Mouse (Mus musculus) embryonic facial prominence, embryonic 11.5 days (tissue): ENCODE data around the gene Hoxd11. TPM values are rescaled to one million over a fixed set of nuclear protein-coding genes. Genes with fewer than 3 reads are reported as not detected.

Experiments used
- ATAC-seq: fragments of 200-750 bp; cut with Nextera tagmentation; replicated peaks from 2 replicates; pipeline ENCODE4 v1.8.0; 2017; ENCODE audit warnings: low read depth; ENCODE audit not compliant: insufficient number of reproducible peaks, low FRiP score, low TSS enrichment
- DNase-seq: peaks from one replicate; pipeline ENCODE4 v3.0.0-alpha.2; 2015; ENCODE audit warnings: low spot score
- H3K27ac ChIP-seq: fragments of 300-500 bp; sonication (generic); replicated peaks from 2 replicates; pipeline ENCODE4 v1.5.1; 2014; ENCODE audit warnings: mild to moderate bottlenecking, low read depth, low read length, control low read depth
- H3K27me3 ChIP-seq: fragments of 300-500 bp; sonication (generic); 2 replicates; pipeline ENCODE4 v1.6.1; 2014; ENCODE audit warnings: mild to moderate bottlenecking, low read length, moderate library complexity, mixed read lengths; ENCODE audit not compliant: control insufficient read depth, insufficient read depth
- H3K36me3 ChIP-seq: fragments of 300-500 bp; sonication (generic); replicated peaks from 2 replicates; pipeline ENCODE4 v1.6.1; 2014; ENCODE audit warnings: low read depth, mild to moderate bottlenecking, low read length, moderate library complexity, mixed read lengths; ENCODE audit not compliant: control insufficient read depth, insufficient read depth
- H3K4me1 ChIP-seq: fragments of 300-500 bp; sonication (generic); 2 replicates; pipeline ENCODE4 v1.6.1; 2014; ENCODE audit warnings: low read length, mixed read lengths; ENCODE audit not compliant: control insufficient read depth, insufficient read depth
- H3K4me2 ChIP-seq: fragments of 300-500 bp; sonication (generic); 2 replicates; pipeline ENCODE4 v1.6.1; 2014; ENCODE audit warnings: low read depth, mild to moderate bottlenecking, control low read depth, low read length, moderate library complexity
- H3K4me3 ChIP-seq: fragments of 300-500 bp; sonication (generic); 2 replicates; pipeline ENCODE4 v1.5.1; 2014; ENCODE audit warnings: low read depth, low read length, control low read depth
- H3K9ac ChIP-seq: fragments of 300-500 bp; sonication (generic); replicated peaks from 2 replicates; pipeline ENCODE4 v1.6.1; 2014; ENCODE audit warnings: mild to moderate bottlenecking, control low read depth, low read length
- H3K9me3 ChIP-seq: fragments of 300-500 bp; sonication (generic); replicated peaks from 2 replicates; pipeline ENCODE4 v1.6.1; 2016; ENCODE audit warnings: mild to moderate bottlenecking, low read length, inconsistent platforms, mixed read lengths; ENCODE audit not compliant: control insufficient read depth
- WGBS: fragments of 180-500 bp; shearing (Covaris S2); extraction: QIAGEN DNeasy Blood & Tissue Kit; methylation state at CpG from one replicate; pipeline ENCODE4 v1.1.7; 2014; 5-methylcytosine and 5-hydroxymethylcytosine counted together
- microRNA counts: library from miRNA; unstranded; fragments of <30 nt; microRNA quantifications from one replicate; lab custom pipeline; 2016
- microRNA-seq: library from miRNA; unstranded; fragments of <30 nt; microRNA quantifications from one replicate; pipeline ENCODE4, GENCODE M21; 2016; ENCODE audit warnings: borderline number of aligned reads
- polyA plus RNA-seq: library from polyadenylated mRNA; unstranded; fragments of >200 nt; fragmentation: Nextera tagmentation; extraction: Ambion mirVana; gene quantifications from 2 replicates; pipeline ENCODE4 v1.2.1, GENCODE M21; 2014

Gene Hoxd11
- polyA plus RNA-seq, 1 experiment from 2014 or later = not detected

DNA sequence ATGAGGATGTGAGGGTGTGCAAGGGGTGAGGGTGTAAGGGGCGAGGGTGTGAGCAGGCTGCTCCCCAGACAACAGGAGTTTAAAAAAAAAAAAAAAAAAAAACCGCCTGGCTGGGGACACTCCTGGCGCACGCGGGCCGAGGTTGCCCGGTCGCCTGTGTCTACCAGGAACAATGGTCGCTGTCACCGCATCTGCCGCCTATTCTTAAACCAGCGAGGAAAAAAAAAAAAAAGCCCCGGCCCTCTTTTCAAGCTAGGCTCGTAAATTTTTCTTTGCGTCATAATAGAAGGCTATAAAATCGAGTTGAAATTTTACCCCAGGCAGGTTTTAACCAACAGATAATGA, 53.9 kb downstream of the Hoxd11 start:
- Histone ChIP-seq H3K4me2 (no peak overlapping the region), H3K27me3 (peaks cover 93% of the 10 kb centered on the region), H3K27ac (no peak overlapping the region), H3K4me3 (no peak overlapping the region), H3K9ac (no peak overlapping the region), H3K36me3 (no peaks in the 10 kb centered on the region), H3K4me1 (no peaks in the 10 kb centered on the region), H3K9me3 (no peaks in the 10 kb centered on the region)
- no peak for DNase-seq
- no peak for ATAC-seq
- under 1% methylated on average over 16 of the region's 16 CpGs for WGBS

DNA sequence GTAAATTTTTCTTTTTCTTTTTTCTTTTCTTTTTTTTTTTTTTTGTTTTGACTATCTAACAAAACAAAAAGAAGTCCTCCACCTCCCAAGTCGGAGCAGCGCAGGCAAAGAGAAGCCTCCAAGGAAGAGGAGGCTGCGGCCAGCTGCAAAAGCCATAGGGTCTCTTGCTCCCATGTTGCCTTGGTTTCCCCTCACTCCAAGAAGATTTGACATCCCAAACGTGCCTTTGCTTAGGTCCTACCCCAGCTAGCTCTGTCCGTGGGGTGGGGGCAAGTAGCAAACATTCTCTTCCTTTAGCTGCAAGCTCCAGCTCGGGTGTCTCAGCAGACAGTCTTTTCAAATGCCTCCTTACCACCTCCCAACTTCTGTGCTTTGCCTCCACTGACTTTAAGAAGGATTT, 54.4 kb downstream of the Hoxd11 start:
- Histone ChIP-seq H3K27me3 (peaks cover 93% of the 10 kb centered on the region), H3K36me3 (no peaks in the 10 kb centered on the region), H3K9me3 (no peaks in the 10 kb centered on the region), H3K4me3 (no peak overlapping the region), H3K4me2 (no peak overlapping the region), H3K27ac (no peak overlapping the region), H3K9ac (no peak overlapping the region), H3K4me1 (no peaks in the 10 kb centered on the region)
- WGBS = under 1% methylated on average over 6 of the region's 6 CpGs
- ATAC-seq = no peak
- DNase-seq = peak; percentile 23

DNA sequence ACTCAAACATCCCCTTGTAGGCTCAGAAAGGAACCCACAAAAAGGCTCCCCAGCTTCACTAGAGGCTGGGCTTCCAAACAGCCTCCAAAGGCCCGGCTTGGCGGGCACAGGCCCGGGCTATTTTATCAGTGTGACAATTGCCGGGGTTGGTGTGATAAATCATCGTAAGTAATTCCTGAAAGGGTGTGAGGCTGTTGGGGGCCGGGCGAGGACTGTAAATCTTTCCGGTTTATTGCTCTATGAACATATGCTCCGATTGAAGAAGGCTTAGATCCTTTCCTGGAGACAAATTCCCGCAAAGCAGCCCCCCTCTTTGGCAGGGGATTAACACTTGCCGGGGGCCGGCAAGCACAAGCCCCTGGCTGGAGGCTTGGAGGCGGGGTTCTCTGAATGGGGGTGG, 55.1 kb downstream of the Hoxd11 start:
- no peak overlapping the region for H3K4me2 ChIP-seq
- H3K4me3 ChIP-seq = no peak overlapping the region
- 1% methylated on average over 13 of the region's 13 CpGs for WGBS
- no peaks in the 10 kb centered on the region for H3K4me1 ChIP-seq
- H3K9ac ChIP-seq = no peak overlapping the region
- H3K27me3 ChIP-seq = peaks cover 93% of the 10 kb centered on the region
- no peak overlapping the region for H3K27ac ChIP-seq
- no peaks in the 10 kb centered on the region for H3K9me3 ChIP-seq
- no peak for ATAC-seq
- H3K36me3 ChIP-seq = no peaks in the 10 kb centered on the region
- DNase-seq = peak; percentile 27

DNA sequence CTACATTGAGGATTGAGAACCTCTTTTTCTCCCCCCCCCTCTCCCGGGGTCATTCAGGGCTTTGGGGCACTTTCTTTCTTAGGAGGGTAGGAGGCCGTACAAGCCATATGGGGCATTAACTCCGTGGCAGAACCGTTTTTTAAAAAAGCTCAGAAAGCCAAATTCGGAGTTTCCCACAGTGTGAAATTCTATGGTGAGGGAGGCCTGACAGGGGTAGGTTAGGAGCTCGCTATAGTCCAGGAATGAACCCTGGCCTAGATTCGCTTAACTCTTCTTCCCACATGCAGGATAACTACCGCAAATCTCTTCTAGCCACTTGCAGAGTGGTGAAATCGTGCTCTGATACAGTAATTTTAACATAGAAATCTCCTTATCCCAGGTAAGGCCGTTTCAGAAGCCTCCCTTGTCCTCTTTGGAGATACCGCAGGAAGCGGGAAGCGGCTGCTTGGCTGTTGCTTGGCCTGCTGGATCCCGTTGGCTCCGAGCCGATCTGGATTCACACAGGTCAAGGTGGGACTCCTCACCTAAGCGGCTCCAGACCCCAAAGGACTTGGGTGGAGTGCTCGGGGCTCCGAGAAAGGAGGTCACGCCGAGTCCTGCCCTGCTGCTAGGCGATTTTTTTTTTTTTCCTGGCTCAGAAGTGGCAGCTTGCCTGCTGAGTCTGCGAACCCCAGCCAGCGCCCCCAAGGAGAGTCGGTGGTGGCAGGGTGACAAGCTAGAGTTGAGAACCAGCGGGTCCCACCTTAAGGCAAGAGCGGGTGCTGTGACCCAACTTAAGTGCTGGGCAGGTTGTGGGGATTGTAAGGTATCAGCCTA, 55.8 kb downstream of the Hoxd11 start:
- ATAC-seq (no peak), DNase-seq (peak; percentile 36)
- H3K27ac ChIP-seq = no peak overlapping the region
- WGBS = under 1% methylated on average over 27 of the region's 27 CpGs
- H3K4me3 ChIP-seq = no peak overlapping the region
- no peaks in the 10 kb centered on the region for H3K36me3 ChIP-seq
- H3K4me1 ChIP-seq = no peaks in the 10 kb centered on the region
- no peak overlapping the region for H3K9ac ChIP-seq
- no peaks in the 10 kb centered on the region for H3K9me3 ChIP-seq
- H3K4me2 ChIP-seq = no peak overlapping the region
- peaks cover 95% of the 10 kb centered on the region for H3K27me3 ChIP-seq

DNA sequence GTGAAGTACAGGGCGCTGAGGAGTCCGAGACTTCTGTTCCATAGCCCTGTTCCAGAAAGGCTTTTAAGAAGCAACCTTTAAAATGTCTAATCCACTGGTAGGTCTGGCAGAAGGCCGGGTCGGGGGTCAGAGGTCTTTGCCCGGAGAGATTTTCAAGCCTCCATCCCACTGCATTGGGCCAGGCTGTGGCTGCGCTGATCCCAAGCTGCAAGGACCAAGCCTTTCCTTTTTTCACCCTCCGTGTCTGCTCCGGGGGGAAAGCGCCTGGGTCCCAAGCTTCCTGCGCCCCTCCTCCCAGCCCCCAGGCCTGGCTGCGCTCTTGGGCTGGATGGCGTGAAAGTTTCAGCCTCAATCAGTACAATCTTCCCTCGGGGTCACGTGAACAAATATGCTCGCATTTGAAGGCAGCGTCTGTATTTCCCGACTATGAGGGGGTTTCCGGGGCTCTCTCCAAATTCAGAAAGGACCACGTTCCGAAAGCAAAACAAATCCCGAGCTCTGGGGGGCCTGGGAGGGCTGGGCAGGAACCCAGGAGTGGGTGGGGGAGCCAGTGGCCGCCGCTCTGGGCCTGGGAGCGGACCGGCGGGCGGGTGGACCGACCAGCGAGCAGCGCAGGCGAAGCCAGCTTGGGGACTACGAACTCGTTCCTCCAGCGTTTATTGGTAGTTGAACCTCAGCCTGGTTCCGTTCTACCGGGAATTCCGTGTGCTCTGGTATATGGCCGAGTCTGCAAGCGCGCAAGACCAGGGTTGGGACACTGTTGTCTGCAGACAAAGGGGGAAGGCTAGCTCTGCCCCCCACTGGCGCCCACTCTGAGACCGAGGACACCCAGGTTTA, 56.7 kb downstream of the Hoxd11 start:
- peak; percentile 26 for DNase-seq
- Histone ChIP-seq H3K9ac (no peak overlapping the region), H3K4me3 (no peak overlapping the region), H3K4me2 (peak overlapping the region; percentile 5; the same call in 1 of the 2 replicates), H3K36me3 (no peaks in the 10 kb centered on the region), H3K4me1 (no peaks in the 10 kb centered on the region), H3K9me3 (no peaks in the 10 kb centered on the region), H3K27me3 (peaks cover 95% of the 10 kb centered on the region), H3K27ac (no peak overlapping the region)
- under 1% methylated on average over 42 of the region's 42 CpGs for WGBS
- ATAC-seq = no peak

MicroRNAs encoded within 50 kb of the gene (microRNA counts, 519-probe panel; counts per million panel counts)
- microRNA mmu-miR-10b (lab: Ali Mortazavi, UCI) = 2,550 counts per million, percentile 24 among the panel's probes with 10 or more counts

Small RNAs within 50 kb of the gene (microRNA-seq; reads per million reads assigned to microRNA genes)
- not detected for gene Gm44463
- gene Mir10b = 1,016 reads per million, percentile 71 among the genes with 10 or more reads in this experiment

Other genes starting within 250 kb of the Hoxd11 start
- 39.6 and 42.1 TPM in 2 replicates for gene Lnpk, start 100.1 kb upstream of the Hoxd11 start, polyA plus RNA-seq
- gene Evx2, start 20.0 kb upstream of the Hoxd11 start, polyA plus RNA-seq = 0.08 and 0.10 TPM in 2 replicates
- gene Hoxd13, start 11.2 kb upstream of the Hoxd11 start, polyA plus RNA-seq = not detected in 2 replicates
- gene Hoxd12, start 4.5 kb upstream of the Hoxd11 start, polyA plus RNA-seq = not detected in 2 replicates
- gene Hoxd10, start 12.4 kb downstream of the Hoxd11 start, polyA plus RNA-seq = not detected in 2 replicates
- gene Hoxd9, start 18.2 kb downstream of the Hoxd11 start, polyA plus RNA-seq = 0.10 TPM in 1 of 2 replicates, not detected in the other
- 0.18 and 0.71 TPM in 2 replicates for gene Hoxd8, start 25.1 kb downstream of the Hoxd11 start, polyA plus RNA-seq
- gene Hoxd3, start 32.4 kb downstream of the Hoxd11 start, polyA plus RNA-seq = 2.7 and 2.9 TPM in 2 replicates
- 0.18 TPM in 1 of 2 replicates, not detected in the other for gene Hoxd4, start 32.4 kb downstream of the Hoxd11 start, polyA plus RNA-seq
- not detected in 2 replicates for gene Gm28230, start 47.2 kb downstream of the Hoxd11 start, polyA plus RNA-seq
- gene Hoxd1, start 83.4 kb downstream of the Hoxd11 start, polyA plus RNA-seq = 0.47 and 0.80 TPM in 2 replicates
- 146 and 147 TPM in 2 replicates for gene Mtx2, start 146.2 kb downstream of the Hoxd11 start, polyA plus RNA-seq